Mouse (Mus musculus) heart, embryonic 13.5 days (tissue): Measurements from ENCODE around the gene Ptma. TPM values are rescaled to one million over a fixed set of nuclear protein-coding genes. Genes with fewer than 3 reads are reported as not detected.
A peak's percentile ranks its signal among the peaks of the same experiment; 100 is the strongest.

Experiments
- ATAC-seq: fragments of 200-750 bp; cut with Nextera tagmentation; 2 replicates; pipeline ENCODE4 v1.8.0; 2017; ENCODE audit warnings: moderate TSS enrichment; ENCODE audit not compliant: insufficient number of reproducible peaks, low FRiP score, low TSS enrichment; ENCODE audit errors: extremely low read depth
- H3K27ac ChIP-seq: fragments of 300-500 bp; sonication (generic); replicated peaks from 2 replicates; pipeline ENCODE4 v1.5.1; 2015; ENCODE audit warnings: moderate library complexity, mild to moderate bottlenecking, inconsistent platforms
- H3K27me3 ChIP-seq: fragments of 300-500 bp; sonication (generic); replicated peaks from 2 replicates; pipeline ENCODE4 v1.6.1; 2015; ENCODE audit warnings: mild to moderate bottlenecking, inconsistent platforms
- H3K36me3 ChIP-seq: fragments of 300-500 bp; sonication (generic); 2 replicates; pipeline ENCODE4 v1.6.1; 2015; ENCODE audit warnings: mild to moderate bottlenecking, inconsistent platforms
- H3K4me1 ChIP-seq: fragments of 300-500 bp; sonication (generic); 2 replicates; pipeline ENCODE4 v1.6.1; 2015; ENCODE audit warnings: inconsistent platforms
- H3K4me2 ChIP-seq: fragments of 300-500 bp; sonication (generic); 2 replicates; pipeline ENCODE4 v1.6.1; 2015; ENCODE audit warnings: inconsistent platforms, mild to moderate bottlenecking, moderate library complexity
- H3K4me3 ChIP-seq: fragments of 300-500 bp; sonication (generic); 2 replicates; pipeline ENCODE4 v1.5.1; 2015; ENCODE audit warnings: moderate library complexity, mild to moderate bottlenecking, inconsistent platforms
- H3K9ac ChIP-seq: fragments of 300-500 bp; sonication (generic); 2 replicates; pipeline ENCODE4 v1.6.1; 2015; ENCODE audit warnings: inconsistent platforms, mild to moderate bottlenecking, moderate library complexity
- H3K9me3 ChIP-seq: fragments of 300-500 bp; sonication (generic); 2 replicates; pipeline ENCODE4 v1.6.1; 2016; ENCODE audit warnings: inconsistent platforms
- WGBS: fragments of 180-500 bp; shearing (Covaris S2); methylation state at CpG from one replicate; pipeline ENCODE4 v1.1.7; 2015; ENCODE audit warnings: mixed read lengths; 5-methylcytosine and 5-hydroxymethylcytosine counted together
- polyA plus RNA-seq: library from polyadenylated mRNA; unstranded; fragments of >200 nt; fragmentation: Nextera tagmentation; extraction: Ambion mirVana; gene quantifications from 2 replicates; pipeline ENCODE4 v1.2.1, GENCODE M21; 2015

Gene Ptma
- polyA plus RNA-seq, 1 experiment from 2014 or later: 934 TPM

DNA sequence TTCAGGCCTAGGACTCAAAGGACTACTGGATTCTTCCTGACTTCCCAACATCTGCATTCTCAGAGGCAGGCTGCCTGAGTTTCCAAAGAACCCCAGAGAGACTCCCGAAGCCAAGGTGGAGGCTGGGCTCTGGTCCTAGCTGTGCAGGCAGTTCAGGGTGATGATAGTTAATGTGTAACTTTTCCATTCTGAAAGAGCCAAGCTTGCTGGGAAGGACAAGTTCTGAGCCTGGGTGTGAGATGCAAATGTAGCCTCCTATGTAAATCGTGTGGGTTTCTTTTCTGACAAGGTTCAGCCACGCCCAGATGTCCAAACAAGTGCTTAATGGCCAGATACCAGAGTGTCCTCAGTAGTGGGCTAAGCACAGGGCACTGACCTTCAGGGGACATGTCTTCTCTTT lies 28.5 kb upstream of the Ptma start:
- no peak overlapping the region for H3K4me2 ChIP-seq
- no peaks in the 10 kb centered on the region for H3K9me3 ChIP-seq
- H3K36me3 ChIP-seq: no peaks in the 10 kb centered on the region
- no peak for ATAC-seq
- peak overlapping the region; percentile 51 for H3K9ac ChIP-seq
- no peaks in the 10 kb centered on the region for H3K27me3 ChIP-seq
- H3K4me3 ChIP-seq: no peak overlapping the region
- peaks cover 51% of the 10 kb centered on the region for H3K4me1 ChIP-seq
- 39% methylated on average over 3 of the region's 3 CpGs for WGBS
- peak overlapping the region; percentile 60 for H3K27ac ChIP-seq

DNA sequence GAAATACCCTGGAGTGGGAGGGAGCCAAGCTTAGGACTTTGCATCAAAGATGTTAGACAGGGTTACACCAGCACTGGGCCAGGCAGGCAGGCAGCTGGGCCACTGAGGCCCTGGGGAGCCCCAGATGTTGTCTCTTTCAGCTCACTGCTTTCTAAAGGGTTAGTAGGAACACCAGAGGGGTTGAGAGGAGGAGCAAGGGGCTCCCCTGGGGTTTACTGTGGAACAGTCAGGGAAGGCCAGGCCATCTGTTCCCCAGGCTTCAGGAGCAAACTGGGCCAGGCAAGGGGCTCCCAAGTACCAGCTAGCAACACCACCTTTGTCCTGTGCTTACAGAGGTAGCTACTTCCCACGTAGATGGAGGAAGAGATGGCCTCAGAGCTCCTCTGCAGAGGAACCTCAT lies 27.9 kb upstream of the Ptma start:
- H3K9ac ChIP-seq: peak overlapping the region; percentile 54; the same call in 1 of the 2 replicates
- WGBS: 50% methylated on average over 1 of the region's 1 CpGs
- no peaks in the 10 kb centered on the region for H3K36me3 ChIP-seq
- H3K4me3 ChIP-seq: no peak overlapping the region
- H3K27ac ChIP-seq: 0 out of 2 replicates have a peak overlapping the region, but pooled peaks have one; percentile 60
- ATAC-seq: no peak
- H3K27me3 ChIP-seq: no peaks in the 10 kb centered on the region
- no peak overlapping the region for H3K4me2 ChIP-seq
- no peaks in the 10 kb centered on the region for H3K9me3 ChIP-seq
- H3K4me1 ChIP-seq: peaks cover 58% of the 10 kb centered on the region

DNA sequence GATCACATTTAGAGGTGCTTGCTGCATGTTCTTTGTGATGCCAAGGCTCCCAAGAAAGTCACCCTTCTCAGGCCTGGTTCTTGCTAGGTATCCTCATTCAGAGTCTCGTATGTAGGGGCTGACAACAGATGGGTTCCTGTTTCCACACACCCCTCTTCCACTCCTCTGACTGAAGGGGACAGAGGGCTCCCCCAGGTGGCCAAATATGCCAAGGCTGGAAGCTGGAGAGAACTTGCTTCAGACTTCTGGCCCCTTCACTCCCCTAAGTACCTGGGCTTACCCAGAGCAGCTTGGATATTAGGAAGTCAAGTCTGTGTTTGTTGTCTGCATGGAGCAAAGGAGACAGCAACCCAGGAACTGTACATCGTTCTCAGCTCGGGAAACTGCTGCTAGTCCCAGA lies 26.6 kb upstream of the Ptma start:
- ATAC-seq: no peak
- no peaks in the 10 kb centered on the region for H3K27me3 ChIP-seq
- WGBS: 26% methylated on average over 3 of the region's 3 CpGs
- H3K4me2 ChIP-seq: no peak overlapping the region
- H3K27ac ChIP-seq: no peak overlapping the region
- 0 out of 2 replicates have a peak overlapping the region, but pooled peaks have one; percentile 15 for H3K9ac ChIP-seq
- H3K4me3 ChIP-seq: no peak overlapping the region
- H3K36me3 ChIP-seq: no peaks in the 10 kb centered on the region
- H3K9me3 ChIP-seq: no peaks in the 10 kb centered on the region
- H3K4me1 ChIP-seq: peaks cover 65% of the 10 kb centered on the region

DNA sequence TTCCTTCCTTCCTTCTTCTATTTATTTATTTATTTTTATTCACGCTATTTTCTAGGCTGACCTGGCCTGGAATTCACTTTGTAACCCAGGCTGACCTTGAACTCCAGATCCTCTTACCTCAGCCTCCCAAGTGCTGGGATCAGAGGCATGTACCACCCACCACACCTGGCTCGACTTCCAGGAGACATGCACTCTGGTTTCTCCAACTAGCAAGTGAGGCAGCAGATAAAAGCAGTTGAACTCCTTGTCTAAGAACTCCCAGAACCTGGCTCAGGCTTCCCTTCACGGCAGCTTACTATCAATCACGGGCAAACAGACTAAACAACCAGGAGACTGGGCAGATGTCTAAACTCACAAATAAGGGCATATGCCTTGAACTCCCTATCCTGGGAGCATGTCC lies 25.8 kb upstream of the Ptma start:
- WGBS: 66% methylated on average over 4 of the region's 4 CpGs
- no peak overlapping the region for H3K4me3 ChIP-seq
- 0 out of 2 replicates have a peak overlapping the region, but pooled peaks have one; percentile 1 for H3K9ac ChIP-seq
- no peak for ATAC-seq
- no peak overlapping the region for H3K4me2 ChIP-seq
- no peaks in the 10 kb centered on the region for H3K36me3 ChIP-seq
- no peaks in the 10 kb centered on the region for H3K9me3 ChIP-seq
- no peak overlapping the region for H3K27ac ChIP-seq
- H3K4me1 ChIP-seq: peaks cover 73% of the 10 kb centered on the region
- H3K27me3 ChIP-seq: no peaks in the 10 kb centered on the region

DNA sequence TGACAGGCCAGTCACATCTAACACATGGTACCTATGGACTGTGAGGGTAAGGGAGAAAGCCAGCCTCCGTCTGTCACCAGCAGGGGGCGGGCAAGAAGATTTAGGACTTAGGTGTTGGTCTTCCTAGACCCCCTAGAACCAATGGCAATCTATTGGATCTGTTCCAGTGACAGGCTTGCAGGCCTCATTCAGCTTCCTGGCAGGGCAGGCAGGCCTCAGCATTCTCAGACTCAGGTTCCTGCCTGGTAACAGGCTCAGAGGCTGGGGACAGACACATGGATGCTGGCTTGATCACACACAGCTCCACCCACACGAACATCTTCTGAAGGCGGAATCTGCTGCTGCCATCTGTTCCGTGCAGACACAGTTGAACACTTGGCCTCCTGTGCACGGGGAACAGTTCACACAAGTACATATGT lies 25.4 kb upstream of the Ptma start:
- Histone ChIP-seq H3K27ac (peak overlapping the region; percentile 49; the same call in 1 of the 2 replicates), H3K9ac (peak overlapping the region; percentile 1; the same call in 1 of the 2 replicates), H3K36me3 (no peaks in the 10 kb centered on the region), H3K4me1 (peaks cover 76% of the 10 kb centered on the region), H3K27me3 (no peaks in the 10 kb centered on the region), H3K9me3 (no peaks in the 10 kb centered on the region), H3K4me3 (no peak overlapping the region), H3K4me2 (no peak overlapping the region)
- no peak for ATAC-seq
- WGBS: 23% methylated on average over 6 of the region's 6 CpGs

DNA sequence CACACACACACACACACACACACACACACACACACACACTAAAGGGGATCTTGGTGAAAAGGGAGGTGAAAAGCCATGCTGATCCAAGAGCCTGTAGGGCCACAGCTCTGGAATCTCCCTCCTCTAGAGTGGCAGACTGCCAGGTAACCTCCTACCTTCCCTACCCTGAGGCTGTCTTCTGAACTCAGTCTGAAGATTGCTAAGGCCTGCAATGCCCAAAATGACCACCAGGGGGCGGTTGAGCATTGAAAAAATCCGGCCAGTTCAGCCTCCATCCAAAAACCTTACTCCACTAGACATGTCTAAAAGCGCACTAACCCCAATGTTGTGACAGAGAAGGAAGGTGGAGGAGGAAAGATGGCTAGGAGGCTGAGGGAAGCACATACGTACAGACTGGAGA lies 25.0 kb upstream of the Ptma start:
- under 1% methylated on average over 4 of the region's 4 CpGs for WGBS
- H3K9ac ChIP-seq: peak overlapping the region; percentile 85
- H3K4me2 ChIP-seq: peak overlapping the region; percentile 18
- H3K27ac ChIP-seq: peak overlapping the region; percentile 62; the same call in 1 of the 2 replicates
- H3K27me3 ChIP-seq: no peaks in the 10 kb centered on the region
- H3K4me1 ChIP-seq: peaks cover 80% of the 10 kb centered on the region
- ATAC-seq: no peak
- no peaks in the 10 kb centered on the region for H3K36me3 ChIP-seq
- no peaks in the 10 kb centered on the region for H3K9me3 ChIP-seq
- H3K4me3 ChIP-seq: 0 out of 2 replicates have a peak overlapping the region, but pooled peaks have one; percentile 2

DNA sequence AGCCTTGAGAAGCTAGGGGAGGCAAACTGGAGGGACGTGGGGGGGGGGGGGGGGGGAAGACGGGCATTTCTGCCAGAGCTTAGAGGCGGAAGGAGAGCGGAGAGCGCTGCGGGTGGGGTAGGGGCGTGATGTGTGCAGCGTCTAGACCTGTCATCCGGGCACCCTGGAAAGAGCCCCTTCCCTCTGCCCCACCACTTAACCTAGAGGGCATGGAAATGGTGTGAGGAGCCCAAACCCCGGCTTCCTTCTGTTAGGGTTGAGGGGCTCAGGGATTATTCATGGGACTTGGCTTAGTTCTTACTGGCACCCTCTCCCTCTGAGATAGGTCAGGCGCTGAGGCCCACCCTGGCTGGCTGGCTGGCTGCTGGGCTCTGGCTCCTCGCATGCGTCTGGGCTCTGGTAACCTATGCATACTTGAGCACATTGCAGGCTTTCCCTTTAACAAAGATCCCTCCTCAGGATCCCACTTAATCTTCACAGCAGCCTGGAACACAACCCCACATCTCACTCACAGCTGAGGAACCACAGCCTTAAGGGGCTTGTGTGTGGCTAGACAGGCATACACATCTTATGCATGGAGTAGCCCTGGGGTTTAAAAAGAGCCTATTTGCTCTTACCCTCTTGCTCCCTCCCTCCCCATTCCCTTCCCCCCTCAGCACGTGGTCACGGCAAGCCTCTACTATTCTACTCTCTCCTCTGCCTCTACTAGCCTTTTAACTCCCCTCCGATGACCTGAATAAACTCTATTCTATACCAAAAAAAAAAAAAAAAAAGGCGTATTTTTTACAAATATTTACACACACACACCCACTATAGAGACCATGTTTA lies 24.1 kb upstream of the Ptma start:
- peak overlapping the region; percentile 80 for H3K4me2 ChIP-seq
- H3K4me3 ChIP-seq: no peak overlapping the region
- H3K9ac ChIP-seq: peak overlapping the region; percentile 85
- H3K27me3 ChIP-seq: no peaks in the 10 kb centered on the region
- peak overlapping the region; percentile 62 for H3K27ac ChIP-seq
- no peaks in the 10 kb centered on the region for H3K36me3 ChIP-seq
- 38% methylated on average over 16 of the region's 17 CpGs for WGBS
- no peaks in the 10 kb centered on the region for H3K9me3 ChIP-seq
- no peak for ATAC-seq
- H3K4me1 ChIP-seq: peaks cover 77% of the 10 kb centered on the region

DNA sequence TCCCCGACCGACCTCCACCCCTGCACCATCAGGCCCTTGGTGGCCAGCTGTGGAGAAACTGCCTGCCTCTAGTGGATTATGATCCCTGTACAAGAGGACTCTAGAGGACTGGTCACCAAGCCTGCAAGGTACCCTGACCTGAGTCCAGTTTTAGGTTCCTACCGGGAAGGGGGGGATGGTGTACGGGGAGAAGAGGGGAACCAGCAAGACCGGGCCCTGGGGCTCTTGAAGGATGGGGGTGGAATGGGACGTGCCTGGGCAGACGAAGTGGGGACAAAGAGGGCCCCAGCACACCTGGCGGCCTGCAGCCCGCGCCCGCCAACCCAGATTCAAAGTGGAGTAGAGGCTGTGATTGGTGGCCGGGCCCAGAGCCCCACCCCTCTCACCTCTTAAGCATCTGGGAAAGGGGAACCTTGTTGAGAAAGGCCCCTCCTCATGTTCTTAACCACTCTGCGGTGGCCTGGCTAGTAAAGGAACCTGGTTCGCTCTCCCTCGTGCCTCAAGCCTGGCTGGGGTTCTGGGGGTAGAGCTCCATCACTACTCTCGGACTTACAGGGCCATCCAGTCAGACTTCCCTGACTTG lies 23.3 kb upstream of the Ptma start:
- Histone ChIP-seq H3K9ac (peak overlapping the region; percentile 85), H3K27ac (peak overlapping the region; percentile 96), H3K4me2 (peak overlapping the region; percentile 80), H3K9me3 (no peaks in the 10 kb centered on the region), H3K36me3 (no peaks in the 10 kb centered on the region), H3K4me1 (peaks cover 69% of the 10 kb centered on the region), H3K27me3 (no peaks in the 10 kb centered on the region), H3K4me3 (peak overlapping the region; percentile 54)
- 36% methylated on average over 16 of the region's 16 CpGs for WGBS
- ATAC-seq: no peak

DNA sequence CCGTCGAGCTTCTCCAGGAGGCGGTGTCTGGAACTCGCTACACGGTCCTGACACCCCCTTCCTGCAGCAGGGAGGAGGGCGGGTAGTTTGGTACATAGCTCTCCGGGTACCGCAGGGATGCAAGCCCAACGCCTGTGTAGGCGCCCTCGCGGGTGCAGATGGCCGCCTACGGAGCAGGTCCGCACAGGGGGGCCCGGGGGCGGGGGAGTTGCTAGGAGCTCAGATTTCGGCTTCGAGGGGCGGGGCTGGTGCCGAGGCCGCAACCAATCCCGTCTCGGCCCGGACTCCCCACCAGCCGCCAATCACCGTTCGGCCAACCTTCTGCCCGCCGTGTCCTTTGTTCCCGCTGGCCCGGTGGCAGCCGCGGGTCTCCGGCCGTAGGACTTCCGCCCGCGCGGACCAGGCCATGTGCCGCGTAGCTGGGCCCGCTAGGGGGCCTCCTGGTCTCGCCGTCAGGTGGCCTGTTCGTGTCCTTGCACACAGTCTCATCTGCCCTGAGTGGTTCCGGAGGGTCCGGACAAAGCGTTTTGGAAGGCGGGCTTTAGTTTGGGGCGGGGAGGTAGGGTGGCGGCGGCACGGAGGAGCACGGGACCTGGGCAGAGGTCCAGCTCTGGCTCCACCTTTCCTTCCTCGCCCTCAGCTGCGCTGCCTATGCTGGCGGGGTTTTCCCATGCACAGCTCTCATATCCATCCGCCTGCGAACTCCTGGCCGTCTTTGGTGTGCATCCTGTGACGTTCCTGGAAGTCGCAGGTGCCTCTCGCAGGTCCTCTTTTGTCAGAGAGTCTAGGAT lies 22.4 kb upstream of the Ptma start:
- H3K9ac ChIP-seq: peak overlapping the region; percentile 85
- H3K27ac ChIP-seq: peak overlapping the region; percentile 96
- WGBS: under 1% methylated on average over 64 of the region's 64 CpGs
- peak overlapping the region; percentile 80 for H3K4me2 ChIP-seq
- H3K4me1 ChIP-seq: peaks cover 61% of the 10 kb centered on the region
- no peaks in the 10 kb centered on the region for H3K36me3 ChIP-seq
- no peaks in the 10 kb centered on the region for H3K9me3 ChIP-seq
- H3K4me3 ChIP-seq: peak overlapping the region; percentile 54
- ATAC-seq: peak; percentile 76
- no peaks in the 10 kb centered on the region for H3K27me3 ChIP-seq

DNA sequence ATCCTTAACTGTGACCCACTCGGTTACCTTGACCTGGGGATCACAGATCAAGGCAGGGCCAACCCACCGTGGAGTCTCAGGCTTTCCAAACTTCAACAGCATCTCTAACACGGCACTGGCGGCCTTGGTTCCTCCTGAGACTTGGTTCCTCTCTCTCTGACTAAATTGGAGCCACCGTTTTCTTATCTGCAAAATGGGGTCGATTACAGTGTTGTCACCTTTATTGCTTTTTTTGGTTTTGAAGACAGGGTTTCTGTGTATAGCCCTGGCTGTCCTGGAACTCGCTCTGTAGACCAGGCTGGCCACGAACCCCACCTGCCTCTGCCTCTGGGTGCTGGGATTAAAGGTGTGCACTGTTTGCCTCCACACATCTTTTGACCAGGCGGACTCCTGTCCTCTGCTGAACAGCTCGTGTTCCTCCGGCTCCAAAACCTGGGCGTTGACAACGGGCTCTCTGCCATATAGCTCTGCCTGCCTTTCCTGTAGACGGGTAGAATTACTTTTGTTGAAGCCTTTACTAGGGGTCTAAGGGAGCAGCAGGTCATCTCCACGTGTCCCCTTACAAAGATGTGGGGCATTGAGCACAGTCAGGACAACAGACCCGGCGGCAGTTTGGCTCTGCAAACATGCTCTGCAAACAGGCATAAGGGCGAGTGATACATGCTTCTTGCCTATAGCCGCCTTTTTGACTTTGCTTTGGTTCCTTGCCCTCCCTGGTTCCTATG lies 21.7 kb upstream of the Ptma start:
- peak overlapping the region; percentile 80 for H3K4me2 ChIP-seq
- peak overlapping the region; percentile 54 for H3K4me3 ChIP-seq
- H3K36me3 ChIP-seq: no peaks in the 10 kb centered on the region
- H3K27me3 ChIP-seq: no peaks in the 10 kb centered on the region
- H3K4me1 ChIP-seq: peaks cover 64% of the 10 kb centered on the region
- H3K27ac ChIP-seq: peak overlapping the region; percentile 96
- no peak for ATAC-seq
- peak overlapping the region; percentile 85 for H3K9ac ChIP-seq
- 22% methylated on average over 19 of the region's 19 CpGs for WGBS
- H3K9me3 ChIP-seq: no peaks in the 10 kb centered on the region
